Mouse (Mus musculus) MEL (cell line): ENCODE measurements around the gene Vstm2b.

Experiments used
- CHD1 ChIP-seq: IDR thresholded peaks from 2 replicates; pipeline ENCODE4 v1.6.1; 2012; ENCODE audit warnings: low read depth, mild to moderate bottlenecking, inconsistent platforms, low read length, improper control_type of control experiment
- CHD2 ChIP-seq: IDR thresholded peaks from 2 replicates; pipeline ENCODE4 v1.6.1; 2011; ENCODE audit warnings: low read length, improper control_type of control experiment
- CTCF ChIP-seq, 3 experiments: IDR thresholded peaks in 2 of 3; conservative IDR thresholded peaks in 1 of 3; 2 replicates each; pipeline ENCODE4 v1.5.1; 2011 to 2012; ENCODE audit warnings: low read length in 3 of 3, low read depth in 2 of 3, mild to moderate bottlenecking in 2 of 3, improper control_type of control experiment in 1 of 3, inconsistent platforms in 1 of 3, mixed read lengths in 1 of 3, moderate library complexity in 1 of 3; ENCODE audit not compliant: control insufficient read depth in 1 of 3, insufficient read depth in 1 of 3, poor library complexity in 1 of 3, severe bottlenecking in 1 of 3
- ELF1 ChIP-seq: IDR thresholded peaks from 2 replicates; pipeline ENCODE4 v1.6.1; 2014; ENCODE audit warnings: low read depth, mild to moderate bottlenecking, inconsistent platforms, low read length, improper control_type of control experiment, moderate library complexity
- EP300 ChIP-seq, 2 experiments: IDR thresholded peaks; 2 replicates each; pipeline ENCODE4 v1.6.1; 2011; ENCODE audit warnings: improper control_type of control experiment in 2 of 2, low read length in 2 of 2, low read depth in 1 of 2, mild to moderate bottlenecking in 1 of 2
- ETS1 ChIP-seq: IDR thresholded peaks from 2 replicates; pipeline ENCODE4 v1.6.1; 2012; ENCODE audit warnings: low read depth, mild to moderate bottlenecking, inconsistent platforms, low read length, improper control_type of control experiment, moderate library complexity
- GATA1 ChIP-seq: IDR thresholded peaks from 2 replicates; pipeline ENCODE4 v1.6.1; 2011; ENCODE audit warnings: low read depth, low read length, improper control_type of control experiment
- JUND ChIP-seq: IDR thresholded peaks from 2 replicates; pipeline ENCODE4 v1.6.1; 2011; ENCODE audit warnings: low read depth, mild to moderate bottlenecking, improper control_type of control experiment, low read length
- MAZ ChIP-seq: IDR thresholded peaks from 2 replicates; pipeline ENCODE4 v1.6.1; 2012; ENCODE audit warnings: low read depth, mild to moderate bottlenecking, inconsistent platforms, low read length, improper control_type of control experiment
- MXI1 ChIP-seq: IDR thresholded peaks from 2 replicates; pipeline ENCODE4 v1.6.1; 2011; ENCODE audit warnings: mild to moderate bottlenecking, low read depth, low read length, improper control_type of control experiment
- POLR2A ChIP-seq, 2 experiments: IDR thresholded peaks; 2 replicates each; pipeline ENCODE4 v1.6.1; 2011 to 2012; ENCODE audit warnings: low read length in 2 of 2, mild to moderate bottlenecking in 2 of 2, control low read depth in 1 of 2, improper control_type of control experiment in 1 of 2, low read depth in 1 of 2, moderate library complexity in 1 of 2; ENCODE audit not compliant: control insufficient read depth in 1 of 2, insufficient read depth in 1 of 2, poor library complexity in 1 of 2
- RAD21 ChIP-seq: IDR thresholded peaks from 2 replicates; pipeline ENCODE4 v1.6.1; 2011; ENCODE audit warnings: mild to moderate bottlenecking, low read depth, low read length, improper control_type of control experiment
- USF1 ChIP-seq: IDR thresholded peaks from 2 replicates; pipeline ENCODE4 v1.6.1; 2014; ENCODE audit warnings: low read depth, mild to moderate bottlenecking, inconsistent platforms, low read length, improper control_type of control experiment, moderate library complexity
- USF2 ChIP-seq, 2 experiments: IDR thresholded peaks; 2 replicates each; pipeline ENCODE4 v1.6.1; 2011 to 2012; ENCODE audit warnings: improper control_type of control experiment in 2 of 2, low read length in 2 of 2, borderline replicate concordance in 1 of 2, inconsistent platforms in 1 of 2, low read depth in 1 of 2, mild to moderate bottlenecking in 1 of 2; ENCODE audit not compliant: insufficient read depth in 1 of 2

DNA sequence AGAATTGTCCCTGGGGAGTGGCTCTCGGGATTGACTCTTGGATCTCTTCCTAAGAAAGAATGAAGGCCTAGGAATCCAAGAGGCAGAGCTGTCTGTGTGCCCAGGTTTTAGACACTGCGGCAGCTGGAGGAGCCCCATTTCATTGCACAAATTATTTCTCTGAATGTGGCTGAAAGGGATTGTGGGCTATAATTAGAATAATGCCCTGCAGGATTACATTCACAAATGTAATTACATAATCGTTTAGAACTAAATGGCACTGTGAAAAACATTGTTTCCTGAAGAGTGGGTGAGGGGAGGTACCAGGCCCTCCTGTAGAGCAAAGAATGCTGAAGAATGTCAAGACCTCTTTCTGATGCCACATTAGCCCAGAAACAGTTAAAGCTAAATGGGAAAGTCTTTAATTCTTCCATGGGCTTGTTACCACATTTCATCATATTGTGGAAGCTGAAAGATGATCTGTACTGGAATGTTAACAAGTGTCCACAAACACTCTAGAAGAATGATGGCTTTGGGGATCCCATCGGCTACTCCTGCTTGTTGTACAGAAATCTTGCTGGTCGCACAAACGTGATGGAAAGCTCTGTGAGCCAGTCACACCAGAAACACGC is 24.6 kb upstream of the Vstm2b start:
- TF ChIP-seq USF1 (no peak), CHD1 (no peak), USF2 (IDR thresholded peaks at IDR 0.05; ENCODE audit: borderline replicate concordance in 1 of 2, insufficient read depth in 1 of 2, low read depth in 1 of 2, low read length in 2 of 2) (no peak), EP300 (IDR thresholded peaks at IDR 0.05; ENCODE audit: low read depth in 1 of 2, low read length in 2 of 2) (no peak), CTCF (IDR thresholded peaks at IDR 0.05 in 2 of 3, conservative IDR thresholded peaks at IDR 0.05 in 1 of 3; ENCODE audit: control insufficient read depth in 1 of 3, insufficient read depth in 1 of 3, low read depth in 2 of 3, low read length in 3 of 3, poor library complexity in 1 of 3, severe bottlenecking in 1 of 3) (no peak), POLR2A (IDR thresholded peaks at IDR 0.05; ENCODE audit: control insufficient read depth in 1 of 2, insufficient read depth in 1 of 2, low read depth in 1 of 2, low read length in 2 of 2, poor library complexity in 1 of 2) (no peak), ETS1 (no peak), JUND (no peak), ELF1 (no peak), CHD2 (no peak), MAZ (no peak), GATA1 (no peak), RAD21 (no peak), MXI1 (no peak)
